Mouse (Mus musculus): ENCODE data around the gene Shq1.

GRCm38 (mm10) chr6:100660395-100660794, 10.6 kb downstream of the Shq1 start:
- TF ChIP-seq USF1 (IDR thresholded peaks at IDR 0.05; ENCODE audit: low read depth) (no peak), CTCF (IDR thresholded peaks at IDR 0.05; ENCODE audit: control insufficient read depth, insufficient read depth, insufficient read length) (no peak), CEBPB (IDR thresholded peaks at IDR 0.05; ENCODE audit: low read depth) (no peak), MYOG (IDR thresholded peaks at IDR 0.05; ENCODE audit: control insufficient read depth, extremely low read depth, insufficient read length) (no peak)

Data from C2C12 (cell line).